Mouse (Mus musculus) limb, embryonic 12.5 days (tissue): ENCODE results near the gene Coro6. TPM values are rescaled to one million over a fixed set of nuclear protein-coding genes. Genes with fewer than 3 reads are reported as not detected.

ENCODE experiments used
- ATAC-seq: fragments of 200-750 bp; cut with Nextera tagmentation; 2 replicates; pipeline ENCODE4 v1.8.0; 2017; ENCODE audit warnings: low read depth, moderate TSS enrichment; ENCODE audit not compliant: insufficient number of reproducible peaks, insufficient read depth, low FRiP score, low TSS enrichment
- H3K27ac ChIP-seq: fragments of 300-500 bp; sonication (generic); 2 replicates; pipeline ENCODE4 v1.5.1; 2016; ENCODE audit warnings: mild to moderate bottlenecking, moderate library complexity
- H3K27me3 ChIP-seq: fragments of 300-500 bp; sonication (generic); 2 replicates; pipeline ENCODE4 v1.6.1; 2016; ENCODE audit warnings: mild to moderate bottlenecking, moderate library complexity
- H3K36me3 ChIP-seq: fragments of 300-500 bp; sonication (generic); 2 replicates; pipeline ENCODE4 v1.6.1; 2016; ENCODE audit warnings: mild to moderate bottlenecking, moderate library complexity
- H3K4me1 ChIP-seq: fragments of 300-500 bp; sonication (generic); replicated peaks from 2 replicates; pipeline ENCODE4 v1.6.1; 2016
- H3K4me2 ChIP-seq: fragments of 300-500 bp; sonication (generic); 2 replicates; pipeline ENCODE4 v1.6.1; 2016; ENCODE audit warnings: mild to moderate bottlenecking, moderate library complexity
- H3K4me3 ChIP-seq: fragments of 300-500 bp; sonication (generic); replicated peaks from 2 replicates; pipeline ENCODE4 v1.5.1; 2016; ENCODE audit warnings: mild to moderate bottlenecking
- H3K9ac ChIP-seq: fragments of 300-500 bp; sonication (generic); replicated peaks from 2 replicates; pipeline ENCODE4 v1.6.1; 2016; ENCODE audit warnings: mild to moderate bottlenecking, moderate library complexity
- H3K9me3 ChIP-seq: fragments of 300-500 bp; sonication (generic); 2 replicates; pipeline ENCODE4 v1.6.1; 2016; ENCODE audit warnings: mild to moderate bottlenecking, moderate library complexity
- WGBS: fragments of 180-500 bp; shearing (Covaris S2); methylation state at CpG from one replicate; pipeline ENCODE4 v1.1.7; 2016; 5-methylcytosine and 5-hydroxymethylcytosine counted together
- polyA plus RNA-seq: library from polyadenylated mRNA; unstranded; fragments of >200 nt; fragmentation: Nextera tagmentation; extraction: Ambion mirVana; gene quantifications from 2 replicates; pipeline ENCODE4 v1.2.1, GENCODE M21; 2016

Gene Coro6
- polyA plus RNA-seq, 1 experiment from 2014 or later, result 0.33 TPM

- peaks cover 16% of the 10 kb centered on the region for H3K4me1 ChIP-seq
- no peak overlapping the region for H3K9ac ChIP-seq
- no peak overlapping the region for H3K4me2 ChIP-seq
- H3K9me3 ChIP-seq, result no peaks in the 10 kb centered on the region
- WGBS, result 89% methylated on average over 22 of the region's 22 CpGs
- ATAC-seq, result no peak
- no peaks in the 10 kb centered on the region for H3K27me3 ChIP-seq
- 0 out of 2 replicates have a peak overlapping the region, but pooled peaks have one; percentile 29 for H3K27ac ChIP-seq
- no peak overlapping the region for H3K4me3 ChIP-seq
- peaks cover 94% of the 10 kb centered on the region for H3K36me3 ChIP-seq
Measured at GRCm38 (mm10) chr11:77505291-77505980, 43.2 kb downstream of the Coro6 start.

- Histone ChIP-seq H3K36me3 (peaks cover 89% of the 10 kb centered on the region), H3K27me3 (no peaks in the 10 kb centered on the region), H3K4me2 (no peak overlapping the region), H3K9ac (no peak overlapping the region), H3K4me3 (no peak overlapping the region), H3K4me1 (peaks cover 8% of the 10 kb centered on the region), H3K27ac (0 out of 2 replicates have a peak overlapping the region, but pooled peaks have one; percentile 29), H3K9me3 (no peaks in the 10 kb centered on the region)
- no peak for ATAC-seq
- WGBS, result 88% methylated on average over 14 of the region's 14 CpGs
Measured at GRCm38 (mm10) chr11:77506273-77506672, 44.1 kb downstream of the Coro6 start.

GRCm38 (mm10) chr11:77506941-77507340 lies 44.7 kb downstream of the Coro6 start:
- ATAC-seq, result no peak
- peaks cover 83% of the 10 kb centered on the region for H3K36me3 ChIP-seq
- H3K4me2 ChIP-seq, result no peak overlapping the region
- H3K4me1 ChIP-seq, result peaks cover 11% of the 10 kb centered on the region
- WGBS, result 86% methylated on average over 6 of the region's 6 CpGs
- H3K9me3 ChIP-seq, result no peaks in the 10 kb centered on the region
- H3K4me3 ChIP-seq, result no peak overlapping the region
- H3K27ac ChIP-seq, result 0 out of 2 replicates have a peak overlapping the region, but pooled peaks have one; percentile 30
- no peak overlapping the region for H3K9ac ChIP-seq
- H3K27me3 ChIP-seq, result no peaks in the 10 kb centered on the region

GRCm38 (mm10) chr11:77507426-77507825 lies 45.2 kb downstream of the Coro6 start:
- Histone ChIP-seq H3K4me3 (no peak overlapping the region), H3K27ac (peak overlapping the region; percentile 30)

GRCm38 (mm10) chr11:77508068-77509021 lies 46.1 kb downstream of the Coro6 start:
- Histone ChIP-seq H3K9me3 (no peaks in the 10 kb centered on the region), H3K4me3 (peak overlapping the region; percentile 38), H3K4me1 (peaks cover 16% of the 10 kb centered on the region), H3K36me3 (peaks cover 69% of the 10 kb centered on the region), H3K9ac (peak overlapping the region; percentile 58), H3K27ac (peak overlapping the region; percentile 56), H3K27me3 (no peaks in the 10 kb centered on the region), H3K4me2 (peak overlapping the region; percentile 76)
- ATAC-seq, result peak; percentile 70; the same call in 1 of the 2 replicates
- WGBS, result 16% methylated on average over 49 of the region's 49 CpGs

More at GRCm38 (mm10) chr11:77507426-77507825, 45.2 kb downstream of the Coro6 start:
- H3K36me3 ChIP-seq, result peaks cover 79% of the 10 kb centered on the region
- peaks cover 15% of the 10 kb centered on the region for H3K4me1 ChIP-seq
- H3K9ac ChIP-seq, result no peak overlapping the region
- WGBS, result 74% methylated on average over 4 of the region's 4 CpGs
- no peak for ATAC-seq
- H3K27me3 ChIP-seq, result no peaks in the 10 kb centered on the region
- no peak overlapping the region for H3K4me2 ChIP-seq
- H3K9me3 ChIP-seq, result no peaks in the 10 kb centered on the region

- H3K4me2 ChIP-seq, result no peak overlapping the region
Measured at GRCm38 (mm10) chr11:77511336-77511735, 49.1 kb downstream of the Coro6 start.

GRCm38 (mm10) chr11:77512891-77513810 lies 50.9 kb downstream of the Coro6 start:
- whole genome bisulfite sequencing, result under 1% methylated on average over 54 of the region's 84 CpGs
- peak overlapping the region; percentile 83 for H3K27ac ChIP-seq
- H3K4me1 ChIP-seq, result peaks cover 42% of the 10 kb centered on the region

More at GRCm38 (mm10) chr11:77511336-77511735, 49.1 kb downstream of the Coro6 start:
- Histone ChIP-seq H3K9me3 (no peaks in the 10 kb centered on the region), H3K36me3 (peaks cover 39% of the 10 kb centered on the region), H3K4me1 (peaks cover 41% of the 10 kb centered on the region), H3K9ac (no peak overlapping the region), H3K27me3 (peaks cover 28% of the 10 kb centered on the region), H3K4me3 (no peak overlapping the region), H3K27ac (no peak overlapping the region)
- WGBS, result 79% methylated on average over 5 of the region's 5 CpGs
- ATAC-seq, result no peak

GRCm38 (mm10) chr11:77513811-77514170 lies 51.6 kb downstream of the Coro6 start:
- Histone ChIP-seq H3K27me3 (peaks cover 50% of the 10 kb centered on the region), H3K27ac (no peak overlapping the region), H3K4me3 (peak overlapping the region; percentile 66), H3K4me2 (peak overlapping the region; percentile 95), H3K9me3 (no peaks in the 10 kb centered on the region), H3K4me1 (peaks cover 36% of the 10 kb centered on the region), H3K9ac (peak overlapping the region; percentile 52; the same call in 1 of the 2 replicates), H3K36me3 (peaks cover 19% of the 10 kb centered on the region)
- ATAC-seq, result no peak; the same call in 1 of the 2 replicates
- 8% methylated on average over 10 of the region's 10 CpGs for WGBS

More at GRCm38 (mm10) chr11:77512891-77513810, 50.9 kb downstream of the Coro6 start:
- H3K36me3 ChIP-seq, result peaks cover 24% of the 10 kb centered on the region
- H3K4me3 ChIP-seq, result peak overlapping the region; percentile 66
- peak overlapping the region; percentile 95 for H3K4me2 ChIP-seq
- peaks cover 45% of the 10 kb centered on the region for H3K27me3 ChIP-seq
- H3K9ac ChIP-seq, result peak overlapping the region; percentile 78
- no peaks in the 10 kb centered on the region for H3K9me3 ChIP-seq
- ATAC-seq, result peak; percentile 48

- peaks cover 34% of the 10 kb centered on the region for H3K4me1 ChIP-seq
- peak overlapping the region; percentile 54; the same call in 1 of the 2 replicates for H3K9ac ChIP-seq
- no peak overlapping the region for H3K27ac ChIP-seq
- peaks cover 50% of the 10 kb centered on the region for H3K27me3 ChIP-seq
- H3K4me3 ChIP-seq, result peak overlapping the region; percentile 56
- H3K36me3 ChIP-seq, result peaks cover 14% of the 10 kb centered on the region
- H3K4me2 ChIP-seq, result peak overlapping the region; percentile 95
- 7% methylated on average over 19 of the region's 19 CpGs for WGBS
- H3K9me3 ChIP-seq, result no peaks in the 10 kb centered on the region
- no peak for ATAC-seq
Measured at GRCm38 (mm10) chr11:77514281-77514831, 52.1 kb downstream of the Coro6 start.
